Mouse (Mus musculus) bone marrow, adult 2 months (tissue): ENCODE results near the gene Ogdh. TPM values are rescaled to one million over a fixed set of nuclear protein-coding genes. Genes with fewer than 3 reads are reported as not detected.

Source experiments
- H3K27ac ChIP-seq: fragments of 200-500 bp; 2 replicates; pipeline ENCODE4 v1.5.1; 2012; ENCODE audit warnings: low read depth, mild to moderate bottlenecking, control low read depth, inconsistent platforms, low read length; ENCODE audit not compliant: control insufficient read depth, poor library complexity, insufficient read depth
- H3K4me1 ChIP-seq: fragments of 200-500 bp; 2 replicates; pipeline ENCODE4 v1.6.1; 2011; ENCODE audit warnings: low read length; ENCODE audit not compliant: control insufficient read depth, insufficient read depth
- H3K4me3 ChIP-seq: fragments of 200-500 bp; replicated peaks from 2 replicates; pipeline ENCODE3; 2011; ENCODE audit warnings: mild to moderate bottlenecking, low read depth, low read length, control low read depth; ENCODE audit not compliant: control insufficient read depth
- CTCF ChIP-seq: fragments of 200-500 bp; IDR thresholded peaks from 2 replicates; pipeline ENCODE4 v1.5.1; 2011; ENCODE audit warnings: low read length, control low read depth; ENCODE audit not compliant: control insufficient read depth, insufficient read depth
- POLR2A ChIP-seq: fragments of 200-500 bp; IDR thresholded peaks from 2 replicates; pipeline ENCODE4 v1.6.1; 2011; ENCODE audit warnings: low read depth, mild to moderate bottlenecking, control low read depth, low read length, borderline replicate concordance; ENCODE audit not compliant: control insufficient read depth
- whole genome bisulfite sequencing: fragments of 180-500 bp; shearing (Covaris S2); methylation state at CpG from one replicate; pipeline ENCODE4 v1.1.7; 2018; 5-methylcytosine and 5-hydroxymethylcytosine counted together
- polyA plus RNA-seq: library from polyadenylated mRNA; stranded (reverse); fragments of >200 nt; gene quantifications from 2 replicates; pipeline ENCODE4 v1.2.4, GENCODE M21; 2011; ENCODE audit warnings: low replicate concordance; ENCODE audit not compliant: missing spikeins, insufficient read depth, insufficient read length

Gene Ogdh
- polyA plus RNA-seq, 1 experiment, result 54.8 TPM

GRCm38 (mm10) chr11:6266621-6267020 lies 24.8 kb upstream of the Ogdh start:
- H3K4me3 ChIP-seq, result peak overlapping the region; percentile 80
- H3K4me1 ChIP-seq, result peaks cover 3% of the 10 kb centered on the region
- TF ChIP-seq CTCF (no peak), POLR2A (peak; percentile 10; the same call in 1 of the 2 replicates)
- H3K27ac ChIP-seq, result no peak overlapping the region
- WGBS, result 75% methylated on average over 9 of the region's 9 CpGs

- peaks cover 3% of the 10 kb centered on the region for H3K4me1 ChIP-seq
- WGBS, result 2% methylated on average over 50 of the region's 50 CpGs
- peak within 1 kb of the TSS; percentile 66 for H3K27ac ChIP-seq
- TF ChIP-seq CTCF (no peak), POLR2A (peak; percentile 34; the same call in 1 of the 2 replicates)
- peak within 1 kb of the TSS; percentile 80 for H3K4me3 ChIP-seq
These were observed 23.8 kb upstream of the Ogdh start, which contains the start of gene Ddx56 for GRCm38 (mm10) chr11:6267320-6268254. Gene Ddx56 (minus strand): TSS chr11:6267772.

- no peak overlapping the region for H3K27ac ChIP-seq
- H3K4me1 ChIP-seq, result no peaks in the 10 kb centered on the region; the same call in 1 of the 2 replicates
- 14% methylated on average over 11 of the region's 11 CpGs for WGBS
- peak overlapping the region; percentile 22 for H3K4me3 ChIP-seq
- TF ChIP-seq CTCF (no peak), POLR2A (no peak)
These were observed 17.8 kb upstream of the Ogdh start for GRCm38 (mm10) chr11:6273607-6274006.

- under 1% methylated on average over 39 of the region's 39 CpGs for WGBS
- TF ChIP-seq CTCF (peak; percentile 66), POLR2A (peak; percentile 98)
- H3K4me3 ChIP-seq, result peak within 1 kb of the TSS; percentile 70
- H3K4me1 ChIP-seq, result no peaks in the 10 kb centered on the region; the same call in 1 of the 2 replicates
- peak within 1 kb of the TSS; percentile 0; the same call in 1 of the 2 replicates for H3K27ac ChIP-seq
These were observed 16.9 kb upstream of the Ogdh start, which contains the start of gene Tmed4 for GRCm38 (mm10) chr11:6274387-6275093. Gene Tmed4 (minus strand): TSS chr11:6274870.

GRCm38 (mm10) chr11:6275094-6275484 lies 16.3 kb upstream of the Ogdh start:
- Histone ChIP-seq H3K4me1 (no peaks in the 10 kb centered on the region; the same call in 1 of the 2 replicates), H3K4me3 (peak overlapping the region; percentile 31), H3K27ac (no peak overlapping the region; the same call in 1 of the 2 replicates)
- WGBS, result 27% methylated on average over 7 of the region's 7 CpGs
- TF ChIP-seq POLR2A, result no peak
- TF ChIP-seq CTCF, result no peak

- Histone ChIP-seq H3K27ac (no peak overlapping the region), H3K4me3 (no peak overlapping the region), H3K4me1 (no peaks in the 10 kb centered on the region; the same call in 1 of the 2 replicates)
- TF ChIP-seq CTCF (no peak), POLR2A (no peak)
- WGBS, result 82% methylated on average over 3 of the region's 3 CpGs
These were observed 15.0 kb upstream of the Ogdh start for GRCm38 (mm10) chr11:6276466-6276865.

GRCm38 (mm10) chr11:6282940-6283339 lies 8.5 kb upstream of the Ogdh start:
- Histone ChIP-seq H3K4me3 (no peak overlapping the region), H3K4me1 (no peaks in the 10 kb centered on the region), H3K27ac (no peak overlapping the region)
- WGBS, result 78% methylated on average over 3 of the region's 3 CpGs
- TF ChIP-seq POLR2A, result no peak
- TF ChIP-seq CTCF, result no peak

GRCm38 (mm10) chr11:6290138-6290537 lies 1.3 kb upstream of the Ogdh start:
- WGBS, result 87% methylated on average over 3 of the region's 3 CpGs
- no peak for TF ChIP-seq CTCF
- no peak for TF ChIP-seq POLR2A
- peaks cover 1% of the 10 kb centered on the region for H3K4me1 ChIP-seq

More at GRCm38 (mm10) chr11:6290138-6290537, 1.3 kb upstream of the Ogdh start:
- H3K27ac ChIP-seq, result no peak overlapping the region
- H3K4me3 ChIP-seq, result no peak overlapping the region
